Mouse (Mus musculus): ENCODE data around the gene Ankrd12. TPM values are rescaled to one million over a fixed set of nuclear protein-coding genes. Genes with fewer than 3 reads are reported as not detected.

Ankrd12 gene
- polyA plus RNA-seq, 1 experiment: 2.0 TPM

- Histone ChIP-seq H3K27ac (ENCODE audit: insufficient read depth, low read depth, low read length) (peak overlapping the region; percentile 37; the same call in 1 of the 2 replicates), H3K4me1 (ENCODE audit: control insufficient read depth, insufficient read depth, insufficient read length, low read length) (peaks cover 9% of the 10 kb centered on the region), H3K36me3 (ENCODE audit: control insufficient read depth, insufficient read depth, low read length) (peaks cover 3% of the 10 kb centered on the region), H3K4me3 (ENCODE audit: low read depth, low read length) (no peak overlapping the region), H3K27me3 (ENCODE audit: control insufficient read depth, insufficient read depth, low read length) (no peaks in the 10 kb centered on the region)
- 93% methylated on average over 9 of the region's 9 CpGs for WGBS
- TF ChIP-seq CTCF (IDR thresholded peaks at IDR 0.05; ENCODE audit: extremely low read depth, insufficient read length, insufficient replicate concordance, low read depth, low read length) (no peak), POLR2A (IDR thresholded peaks at IDR 0.05; ENCODE audit: low read depth, low read length) (no peak)
Measured at GRCm38 (mm10) chr17:65937671-65938070, 139.2 kb downstream of the Ankrd12 start.

DNA sequence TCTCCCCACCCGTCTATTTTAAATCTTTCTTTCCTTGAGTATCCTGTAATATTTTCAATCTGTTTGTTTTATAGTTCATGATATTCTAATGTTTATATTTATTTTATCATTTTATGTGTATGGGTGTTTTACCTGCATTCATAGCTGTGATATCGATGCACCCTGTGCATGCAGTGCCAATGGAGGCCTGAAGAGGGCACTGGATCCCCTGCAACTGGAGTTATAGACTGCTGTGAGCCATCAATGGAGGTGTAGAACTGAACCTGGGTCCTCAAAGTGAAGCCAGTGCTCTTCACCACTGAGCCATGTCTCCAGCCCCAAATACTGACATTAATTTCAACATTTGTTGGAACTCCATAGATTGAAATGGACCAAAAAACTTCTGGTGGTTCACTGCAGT lies 143.1 kb downstream of the Ankrd12 start:
- Histone ChIP-seq H3K27me3 (ENCODE audit: control insufficient read depth, insufficient read depth, low read length) (no peaks in the 10 kb centered on the region), H3K4me1 (ENCODE audit: control insufficient read depth, insufficient read depth, insufficient read length, low read length) (peaks cover 6% of the 10 kb centered on the region; the same call in 1 of the 2 replicates), H3K4me3 (ENCODE audit: low read depth, low read length) (no peak overlapping the region), H3K27ac (ENCODE audit: insufficient read depth, low read depth, low read length) (no peak overlapping the region), H3K36me3 (ENCODE audit: control insufficient read depth, insufficient read depth, low read length) (peaks cover 4% of the 10 kb centered on the region)
- TF ChIP-seq POLR2A (IDR thresholded peaks at IDR 0.05; ENCODE audit: low read depth, low read length) (no peak), CTCF (IDR thresholded peaks at IDR 0.05; ENCODE audit: extremely low read depth, insufficient read length, insufficient replicate concordance, low read depth, low read length) (peak; percentile 46; the same call in 1 of the 2 replicates)
- 86% methylated on average over 2 of the region's 2 CpGs for WGBS

- Histone ChIP-seq H3K27me3 (ENCODE audit: control insufficient read depth, insufficient read depth, low read length) (no peaks in the 10 kb centered on the region), H3K27ac (ENCODE audit: insufficient read depth, low read depth, low read length) (peak overlapping the region; percentile 57), H3K4me3 (ENCODE audit: low read depth, low read length) (no peak overlapping the region), H3K4me1 (ENCODE audit: control insufficient read depth, insufficient read depth, insufficient read length, low read length) (peaks cover 6% of the 10 kb centered on the region; the same call in 1 of the 2 replicates), H3K36me3 (ENCODE audit: control insufficient read depth, insufficient read depth, low read length) (peaks cover 6% of the 10 kb centered on the region; the same call in 1 of the 2 replicates)
- WGBS: 80% methylated on average over 6 of the region's 6 CpGs
- TF ChIP-seq POLR2A (IDR thresholded peaks at IDR 0.05; ENCODE audit: low read depth, low read length) (no peak), CTCF (IDR thresholded peaks at IDR 0.05; ENCODE audit: extremely low read depth, insufficient read length, insufficient replicate concordance, low read depth, low read length) (no peak)
Measured at GRCm38 (mm10) chr17:65931525-65931924, 145.4 kb downstream of the Ankrd12 start.

DNA sequence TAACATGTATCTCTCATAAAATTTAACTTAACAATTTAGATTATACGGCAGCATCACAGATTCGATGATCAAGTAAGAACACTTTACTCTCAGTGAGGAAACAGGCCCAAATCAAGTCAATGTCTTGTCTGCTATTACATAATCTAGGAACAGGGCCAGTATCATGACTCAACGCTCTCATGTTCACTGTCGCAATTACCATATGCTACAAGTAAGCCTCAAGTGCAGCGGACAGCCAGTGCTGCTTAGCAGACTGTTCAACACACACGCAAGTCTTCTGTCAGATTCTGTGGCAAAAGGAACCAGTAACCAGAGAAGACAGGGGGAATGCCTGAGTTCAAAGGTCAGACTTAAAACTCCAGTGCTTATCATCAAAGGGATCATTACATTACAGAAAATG lies 145.9 kb downstream of the Ankrd12 start:
- Histone ChIP-seq H3K27me3 (ENCODE audit: control insufficient read depth, insufficient read depth, low read length) (no peaks in the 10 kb centered on the region), H3K4me3 (ENCODE audit: low read depth, low read length) (no peak overlapping the region), H3K27ac (ENCODE audit: insufficient read depth, low read depth, low read length) (peak overlapping the region; percentile 57), H3K4me1 (ENCODE audit: control insufficient read depth, insufficient read depth, insufficient read length, low read length) (peaks cover 6% of the 10 kb centered on the region; the same call in 1 of the 2 replicates), H3K36me3 (ENCODE audit: control insufficient read depth, insufficient read depth, low read length) (peaks cover 8% of the 10 kb centered on the region; the same call in 1 of the 2 replicates)
- TF ChIP-seq CTCF (IDR thresholded peaks at IDR 0.05; ENCODE audit: extremely low read depth, insufficient read length, insufficient replicate concordance, low read depth, low read length): no peak
- TF ChIP-seq POLR2A (IDR thresholded peaks at IDR 0.05; ENCODE audit: low read depth, low read length): no peak
- 63% methylated on average over 6 of the region's 6 CpGs for WGBS

- Histone ChIP-seq H3K36me3 (ENCODE audit: control insufficient read depth, insufficient read depth, low read length) (peaks cover 10% of the 10 kb centered on the region; the same call in 1 of the 2 replicates), H3K27ac (ENCODE audit: insufficient read depth, low read depth, low read length) (no peak overlapping the region; the same call in 1 of the 2 replicates), H3K4me3 (ENCODE audit: low read depth, low read length) (no peak overlapping the region), H3K4me1 (ENCODE audit: control insufficient read depth, insufficient read depth, insufficient read length, low read length) (peaks cover 6% of the 10 kb centered on the region; the same call in 1 of the 2 replicates), H3K27me3 (ENCODE audit: control insufficient read depth, insufficient read depth, low read length) (no peaks in the 10 kb centered on the region)
- 83% methylated on average over 7 of the region's 7 CpGs for WGBS
- TF ChIP-seq POLR2A (IDR thresholded peaks at IDR 0.05; ENCODE audit: low read depth, low read length) (no peak), CTCF (IDR thresholded peaks at IDR 0.05; ENCODE audit: extremely low read depth, insufficient read length, insufficient replicate concordance, low read depth, low read length) (no peak)
Measured at GRCm38 (mm10) chr17:65930158-65930826, 146.6 kb downstream of the Ankrd12 start.

GRCm38 (mm10) chr17:65929319-65929978 lies 147.4 kb downstream of the Ankrd12 start:
- peaks cover 13% of the 10 kb centered on the region; the same call in 1 of the 2 replicates for H3K36me3 ChIP-seq (ENCODE audit: control insufficient read depth, insufficient read depth, low read length)
- H3K27ac ChIP-seq (ENCODE audit: insufficient read depth, low read depth, low read length): no peak overlapping the region
- 65% methylated on average over 22 of the region's 22 CpGs for WGBS
- H3K4me1 ChIP-seq (ENCODE audit: control insufficient read depth, insufficient read depth, insufficient read length, low read length): peaks cover 6% of the 10 kb centered on the region; the same call in 1 of the 2 replicates
- H3K4me3 ChIP-seq (ENCODE audit: low read depth, low read length): no peak overlapping the region
- TF ChIP-seq POLR2A (IDR thresholded peaks at IDR 0.05; ENCODE audit: low read depth, low read length): no peak
- no peak for TF ChIP-seq CTCF (IDR thresholded peaks at IDR 0.05; ENCODE audit: extremely low read depth, insufficient read length, insufficient replicate concordance, low read depth, low read length)
- no peaks in the 10 kb centered on the region for H3K27me3 ChIP-seq (ENCODE audit: control insufficient read depth, insufficient read depth, low read length)

GRCm38 (mm10) chr17:65927077-65927476 lies 149.8 kb downstream of the Ankrd12 start:
- TF ChIP-seq POLR2A (IDR thresholded peaks at IDR 0.05; ENCODE audit: low read depth, low read length) (no peak), CTCF (IDR thresholded peaks at IDR 0.05; ENCODE audit: extremely low read depth, insufficient read length, insufficient replicate concordance, low read depth, low read length) (no peak)
- WGBS: 91% methylated on average over 4 of the region's 4 CpGs
- Histone ChIP-seq H3K36me3 (ENCODE audit: control insufficient read depth, insufficient read depth, low read length) (peaks cover 21% of the 10 kb centered on the region), H3K27ac (ENCODE audit: insufficient read depth, low read depth, low read length) (no peak overlapping the region), H3K27me3 (ENCODE audit: control insufficient read depth, insufficient read depth, low read length) (no peaks in the 10 kb centered on the region), H3K4me1 (ENCODE audit: control insufficient read depth, insufficient read depth, insufficient read length, low read length) (peaks cover 6% of the 10 kb centered on the region; the same call in 1 of the 2 replicates), H3K4me3 (ENCODE audit: low read depth, low read length) (no peak overlapping the region)

Data from small intestine, adult 2 months (tissue).